Mouse (Mus musculus) kidney, postnatal 25 days (tissue): ENCODE measurements around the gene S100a4.

Experiments used
- DNase-seq, 2 experiments: peaks; one replicate each; pipeline ENCODE4 v3.0.0; 2021; ENCODE audit warnings: mixed read lengths in 2 of 2

S100a4 gene

DNA sequence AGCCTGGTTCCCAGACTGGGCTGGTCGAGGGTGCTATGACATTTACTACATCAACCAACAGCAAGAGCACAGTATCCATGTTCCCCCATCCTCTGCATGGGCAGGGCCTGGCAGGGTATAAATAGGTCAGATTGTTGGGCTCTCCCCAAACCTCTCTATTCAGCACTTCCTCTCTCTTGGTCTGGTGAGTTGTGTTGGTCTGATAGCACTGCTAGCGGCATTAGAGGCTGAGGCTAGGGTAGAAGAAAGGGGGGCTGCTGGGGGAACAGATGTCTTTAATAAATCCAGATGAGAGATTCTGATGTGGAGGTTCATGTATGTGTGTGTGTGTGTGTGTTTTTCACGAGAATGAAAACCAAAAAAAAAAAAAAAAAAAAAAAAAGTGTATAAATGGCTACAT is at the start of gene S100a4:
Gene S100a4 (plus strand): TSS at position 149 of the 400 bp plus-strand sequence.
- no peak for DNase-seq

DNA sequence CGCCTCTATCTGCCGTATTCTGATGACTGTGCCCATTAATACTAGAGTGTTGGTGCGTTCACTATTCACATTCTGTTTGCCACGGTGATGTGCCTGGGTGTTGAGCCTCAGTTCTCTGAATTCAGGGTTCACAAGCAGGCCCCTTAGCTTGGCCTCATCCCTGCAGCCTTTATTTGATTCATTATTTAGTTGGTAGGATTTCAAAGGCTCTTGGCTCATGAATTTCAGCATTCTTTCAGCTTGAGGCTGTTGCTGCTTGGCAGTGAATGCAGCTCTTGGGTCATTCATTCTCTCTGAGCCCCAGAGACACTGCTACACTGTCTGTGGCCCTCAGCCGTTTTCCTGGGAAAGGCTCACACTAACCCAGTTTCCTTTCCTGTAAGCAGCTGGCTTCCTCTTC is 47.6 kb upstream of the S100a4 start:
- no peak for DNase-seq

DNA sequence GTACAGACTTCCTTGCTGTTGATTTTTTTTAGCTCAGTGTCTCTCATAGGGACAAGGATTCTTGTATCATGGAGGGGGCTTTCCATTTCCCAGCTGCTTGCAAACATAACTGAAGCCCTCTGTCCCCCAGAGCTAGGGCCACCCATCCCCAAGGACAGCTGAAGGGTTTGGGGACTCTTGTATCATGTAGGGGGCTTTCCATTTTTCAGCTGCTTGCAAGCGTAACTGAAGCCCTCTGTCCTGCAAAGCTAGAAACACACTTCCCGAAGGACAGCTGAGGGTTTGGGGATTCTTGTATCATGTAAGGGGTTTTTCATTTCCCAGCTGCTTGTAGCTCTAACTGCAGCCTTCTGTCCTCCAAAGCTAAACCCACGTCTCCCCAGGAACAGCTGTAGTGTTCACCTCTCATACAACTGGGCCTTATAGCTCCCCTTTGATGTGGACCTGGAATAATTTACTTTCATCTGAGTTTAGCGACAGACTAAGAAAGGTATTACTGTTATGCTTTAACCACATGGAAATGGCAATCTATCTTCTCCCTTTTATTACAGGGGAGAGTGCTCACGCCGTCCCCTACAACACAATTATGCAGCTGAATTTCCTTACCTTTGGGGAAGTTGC is 43.5 kb upstream of the S100a4 start, which contains the start of gene S100a3:
Gene S100a3 (plus strand): TSS at position 571 of the 621 bp plus-strand sequence.
- no peak for DNase-seq

DNA sequence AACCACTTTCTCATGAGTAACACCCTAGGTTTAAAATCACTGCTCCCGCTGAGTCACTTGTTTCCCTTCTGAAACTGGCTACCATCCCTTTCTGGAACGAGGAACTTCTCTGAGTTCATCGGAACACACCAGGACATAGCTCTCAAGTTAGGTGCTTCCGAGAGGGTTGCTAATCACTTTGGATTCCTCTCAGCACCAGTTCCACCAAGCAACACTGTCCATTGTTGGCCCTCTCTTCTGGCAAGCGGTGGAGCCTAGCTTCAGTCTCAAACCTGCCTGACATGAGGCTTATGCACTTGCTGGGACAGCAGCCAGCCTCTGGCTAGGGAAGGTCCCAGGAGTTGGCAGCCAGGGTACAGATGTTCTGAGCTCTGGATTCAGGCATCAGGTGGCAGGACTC is 28.9 kb upstream of the S100a4 start:
- no peak for DNase-seq

DNA sequence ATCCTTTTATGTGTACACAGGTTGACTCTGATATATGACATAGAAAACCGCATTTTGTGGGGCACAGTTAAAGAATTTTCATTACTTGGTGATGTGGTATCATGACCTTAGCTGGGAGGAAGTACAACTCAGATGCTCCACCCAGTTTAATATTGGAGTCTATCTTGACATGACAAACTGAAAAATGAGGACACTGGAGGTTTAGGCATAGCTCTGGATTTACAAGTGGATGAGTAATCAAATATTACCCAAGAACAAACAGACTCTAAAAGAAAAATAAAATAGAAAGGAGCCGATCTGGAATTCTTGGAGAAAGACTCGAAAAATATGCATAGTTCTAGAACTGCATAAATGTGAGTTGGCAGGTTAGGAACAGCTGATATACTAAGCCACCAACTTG is 28.3 kb upstream of the S100a4 start:
- no peak for DNase-seq

DNA sequence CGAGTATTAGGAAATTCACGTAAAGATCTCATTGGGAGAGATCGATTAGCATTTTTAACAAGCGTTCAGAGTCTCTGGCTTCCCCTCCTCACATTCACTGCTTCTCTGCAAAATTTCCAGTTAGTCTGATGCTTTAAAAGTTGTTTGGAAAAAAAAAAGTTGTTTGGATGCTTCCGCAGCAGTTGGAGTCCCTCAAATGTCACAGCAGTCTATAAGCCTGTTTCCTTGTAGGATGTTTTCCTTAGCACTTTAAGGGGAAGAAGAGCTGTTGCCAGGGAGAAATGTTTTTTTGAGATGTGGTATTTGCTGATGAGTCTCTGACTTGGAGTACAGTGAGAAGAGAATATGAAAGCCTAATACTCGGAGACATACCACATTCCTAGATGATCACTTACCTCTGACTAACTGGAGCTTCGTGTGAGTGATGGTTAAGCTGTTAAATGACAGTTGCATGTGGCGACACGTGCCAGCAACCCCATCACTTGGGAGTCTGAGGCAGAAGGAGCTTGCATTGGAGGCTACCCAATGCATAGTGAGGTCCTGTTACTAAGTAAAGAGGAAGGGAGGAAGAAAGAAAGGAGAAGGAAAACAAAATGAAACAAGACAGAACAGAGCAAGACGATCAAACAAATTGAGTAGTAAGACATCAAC is 27.1 kb upstream of the S100a4 start:
- DNase-seq: no peak

DNA sequence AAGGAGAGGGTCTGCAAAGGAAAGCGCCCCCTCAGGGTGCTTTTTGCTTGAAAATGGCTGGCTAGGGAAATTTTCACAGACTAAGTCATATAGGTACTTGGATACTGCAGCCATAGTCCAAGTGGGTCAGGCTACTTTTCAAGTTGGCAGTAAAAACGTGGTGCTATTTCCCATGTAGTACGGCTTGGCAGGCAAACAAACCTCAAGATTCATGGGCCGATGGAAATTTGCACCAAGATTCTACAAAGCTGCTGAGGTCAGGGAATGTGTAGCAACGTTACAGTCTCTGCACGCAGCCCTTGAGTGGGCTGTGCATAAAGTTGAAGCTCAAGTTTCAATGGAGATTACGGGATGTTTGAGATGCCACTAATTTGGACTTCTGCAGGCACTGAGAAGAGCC is 24.1 kb upstream of the S100a4 start:
- no peak for DNase-seq

DNA sequence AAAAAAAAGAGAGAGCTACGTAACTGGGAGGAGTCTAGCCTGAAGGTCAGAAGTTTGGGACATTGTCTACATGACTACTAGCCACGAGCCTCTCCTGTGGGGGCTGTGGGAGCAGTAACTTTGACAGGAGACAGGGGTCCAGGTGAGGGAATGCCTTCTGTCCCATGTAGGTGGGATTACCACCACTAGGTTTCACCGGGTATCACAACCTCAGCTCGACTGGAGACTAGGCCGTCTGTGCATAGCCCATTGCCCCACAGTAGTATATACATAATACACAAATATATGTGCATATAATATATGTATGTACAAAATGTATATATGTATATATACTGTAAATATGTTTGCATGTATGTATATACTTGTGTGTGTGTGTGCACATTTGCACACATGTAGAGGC is 22.4 kb upstream of the S100a4 start:
- DNase-seq: no peak

DNA sequence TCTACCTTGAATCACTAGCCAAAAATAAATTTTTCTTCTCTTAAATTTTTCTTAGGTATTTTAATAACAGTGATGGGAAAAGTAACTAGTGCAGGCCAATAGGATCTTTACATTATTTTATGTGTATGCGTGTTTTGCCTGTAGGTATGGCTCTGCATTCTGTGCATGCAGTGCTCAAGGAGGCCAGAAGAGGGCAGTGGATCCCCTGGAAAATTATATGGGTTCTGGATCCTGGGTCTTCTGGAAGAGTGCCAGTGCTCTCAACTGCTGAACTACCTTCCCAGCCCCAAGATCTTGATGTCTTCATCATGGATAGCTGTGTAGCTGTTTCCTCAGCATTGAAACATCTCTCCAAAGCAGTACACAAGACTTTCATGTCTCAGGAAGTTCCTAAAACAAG is 21.4 kb upstream of the S100a4 start:
- DNase-seq: no peak

DNA sequence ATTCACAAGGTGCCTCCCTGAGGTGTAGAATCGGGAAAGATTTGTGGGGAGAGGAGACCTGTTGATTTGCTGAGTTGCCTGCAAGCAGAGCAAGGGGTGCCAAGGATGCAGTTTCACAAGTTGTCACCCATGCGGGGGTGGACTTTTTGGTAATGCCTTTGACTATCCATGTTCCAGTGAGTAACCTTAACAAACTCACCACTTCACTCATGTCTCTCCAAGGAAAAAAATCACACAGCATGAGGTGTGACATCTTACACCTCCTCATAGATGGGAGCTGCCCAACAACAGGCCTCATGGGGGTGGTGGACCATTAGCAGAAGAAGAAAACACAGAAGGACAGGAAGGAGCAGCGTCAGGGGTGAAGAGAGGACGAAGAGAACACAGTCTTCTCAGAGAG is 21.0 kb upstream of the S100a4 start:
- DNase-seq: no peak

DNA sequence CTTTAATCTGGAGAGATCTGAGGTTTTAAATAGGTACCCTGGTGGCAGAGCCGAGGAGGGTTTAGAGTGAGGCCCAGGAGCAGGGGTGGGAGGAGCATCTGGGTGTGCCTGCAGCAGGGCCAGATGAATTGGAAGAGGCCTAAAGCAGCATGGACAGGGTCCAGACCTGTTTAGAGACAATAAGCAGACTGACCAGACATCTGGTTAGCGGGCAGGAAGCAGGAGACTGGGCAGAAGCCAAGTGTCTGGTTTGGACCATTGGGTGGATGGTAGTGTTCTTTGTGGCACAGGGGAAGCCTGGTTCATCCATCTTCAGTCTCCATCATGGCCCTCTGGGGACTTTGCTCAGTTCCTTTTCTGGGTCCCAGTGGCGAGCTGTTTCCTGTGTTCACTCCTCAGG is 19.7 kb upstream of the S100a4 start:
- peak; percentile 57 to 70 for DNase-seq

DNA sequence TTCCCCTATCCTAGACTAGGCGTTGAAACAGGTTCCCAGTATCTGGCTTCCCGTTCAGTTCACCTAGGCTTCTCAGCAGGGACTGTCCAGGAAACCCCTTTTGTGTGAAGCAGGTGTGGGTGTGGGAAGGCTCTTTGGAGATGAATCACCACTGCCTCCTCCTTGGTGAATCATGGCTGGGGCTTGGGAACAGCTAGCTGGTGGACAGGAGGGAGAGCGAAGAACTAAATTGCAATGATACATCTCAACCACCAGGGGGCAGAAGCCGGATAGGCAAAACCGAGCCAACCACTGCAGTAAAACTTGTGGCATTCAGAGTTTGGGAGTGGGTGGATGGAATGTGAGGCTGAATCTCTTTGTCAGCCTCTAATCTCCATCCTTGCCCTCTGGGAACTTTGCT is 18.0 kb upstream of the S100a4 start:
- peak; percentile 39 to 60 for DNase-seq

DNA sequence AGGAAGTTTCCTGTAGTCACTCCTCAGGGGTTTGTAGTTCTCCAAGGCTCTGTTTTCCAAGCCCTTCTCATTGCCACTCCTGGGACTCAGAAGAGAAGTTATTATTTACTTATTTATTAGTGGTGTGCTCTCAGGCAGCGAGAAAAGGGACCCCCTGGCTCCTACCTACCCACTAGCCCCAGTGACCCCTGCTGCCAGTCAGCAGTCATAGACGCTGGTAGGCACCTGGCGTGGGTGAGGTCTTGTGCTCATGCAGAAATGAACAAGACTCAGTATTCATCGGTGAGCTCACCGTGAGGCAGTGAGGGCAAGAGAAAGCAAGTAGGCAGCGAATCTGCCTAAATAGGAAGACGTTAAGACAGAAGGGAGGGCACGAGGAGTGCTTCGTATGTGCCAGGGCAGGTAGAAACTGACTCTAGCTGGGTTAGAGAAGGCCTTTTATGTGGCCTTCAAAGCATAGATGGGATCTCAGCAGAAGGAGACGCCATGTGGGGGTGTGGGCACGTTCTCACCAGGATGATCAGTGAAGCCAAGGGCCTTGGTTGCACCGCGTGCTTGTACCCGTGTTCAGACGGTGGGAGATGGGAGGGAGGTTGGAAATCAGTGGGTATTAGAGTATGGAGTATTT is 17.4 kb upstream of the S100a4 start:
- DNase-seq: no peak

DNA sequence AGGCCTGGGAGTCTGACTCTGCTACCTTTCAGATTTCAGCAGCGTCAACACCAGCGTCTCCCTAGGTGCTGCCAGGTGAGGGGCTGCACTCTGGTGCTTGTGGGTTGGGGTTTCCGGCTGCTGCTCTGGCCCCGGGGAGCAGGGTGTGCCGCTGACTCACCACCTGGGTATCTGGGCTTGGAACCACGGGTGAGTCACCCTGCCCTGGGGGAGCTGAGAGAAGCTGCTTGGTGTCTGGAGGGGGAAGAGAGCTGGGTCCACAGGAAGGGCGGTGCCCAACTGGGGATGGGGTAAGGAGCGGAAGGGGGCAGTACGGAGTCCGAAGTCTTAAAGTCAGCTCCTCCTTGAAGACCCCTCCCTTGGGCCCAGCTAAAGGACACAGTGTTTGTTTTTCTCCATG is 16.7 kb upstream of the S100a4 start:
- peak in 1 of 2 experiments; percentile 69 for DNase-seq

DNA sequence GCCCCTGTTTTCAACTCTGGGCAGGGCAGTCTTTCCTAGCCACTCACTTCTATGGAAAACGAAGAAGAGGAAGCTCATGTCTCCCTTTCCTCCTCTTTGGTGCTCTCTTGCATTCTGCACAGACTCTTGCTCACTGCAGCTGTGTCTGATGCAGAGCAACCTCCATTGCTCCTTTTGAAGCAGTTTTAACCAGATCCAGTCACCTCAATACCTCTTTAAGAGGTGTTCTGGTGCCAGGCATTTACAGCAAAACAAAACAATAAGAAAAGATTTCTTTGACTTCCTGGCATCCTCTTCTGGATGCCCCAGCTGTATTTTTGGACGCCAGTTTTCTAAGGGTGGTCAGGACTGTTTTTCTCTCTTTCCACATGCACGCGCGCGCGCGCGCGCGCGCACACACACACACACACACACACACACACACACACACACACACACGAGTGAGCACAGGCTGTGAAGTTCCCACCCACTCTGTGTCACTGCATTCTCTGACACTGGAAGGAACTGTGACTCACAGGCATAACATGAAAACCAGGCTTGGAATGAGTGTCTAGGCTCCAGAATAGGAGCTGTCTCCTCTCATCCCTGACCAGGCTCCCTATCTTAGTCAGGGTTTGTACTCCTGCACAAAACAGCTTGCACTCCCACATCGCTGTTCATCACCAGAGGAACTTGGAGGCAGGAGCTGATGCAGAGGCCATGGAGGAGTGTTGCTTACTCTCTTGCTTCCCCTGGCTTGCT is 16.0 kb upstream of the S100a4 start:
- DNase-seq: no peak

DNA sequence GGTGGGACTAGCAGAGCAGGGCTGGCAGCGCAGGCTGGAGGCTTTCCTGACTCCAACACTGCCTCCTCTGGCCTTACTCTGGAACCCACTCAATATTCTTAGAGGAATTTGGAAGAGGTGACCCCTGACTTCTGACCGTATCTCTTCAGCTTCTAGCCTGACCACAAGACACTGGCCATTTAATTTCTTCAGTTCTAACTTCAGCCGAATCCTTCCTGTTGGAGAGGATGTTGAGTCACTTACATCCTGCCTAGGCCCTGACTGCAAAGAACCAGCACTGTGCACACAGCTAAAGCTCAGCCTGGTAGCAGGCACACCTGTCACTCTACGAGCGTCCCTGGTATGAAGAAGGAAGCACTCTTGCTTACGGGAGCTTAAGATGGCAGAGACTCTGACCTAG is 14.2 kb upstream of the S100a4 start:
- DNase-seq: no peak

DNA sequence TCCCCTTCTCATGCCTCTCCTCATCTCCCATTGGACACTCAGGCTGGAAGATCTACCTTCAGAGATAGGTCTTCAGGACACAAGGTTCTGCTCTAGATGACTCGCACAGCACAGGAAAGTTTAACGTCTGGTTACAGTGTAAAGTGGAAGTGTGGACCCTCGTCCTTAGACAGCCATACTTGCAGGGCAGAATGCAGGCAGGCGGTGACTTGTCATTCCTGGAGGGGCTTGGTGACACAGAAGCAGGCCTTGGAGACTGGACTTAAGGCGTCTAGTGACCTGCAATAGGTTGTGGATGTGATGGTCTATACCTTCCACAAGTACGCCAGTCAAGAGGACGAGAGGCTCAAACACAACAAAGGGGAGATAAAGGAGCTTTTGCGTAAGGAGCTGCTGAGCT is 13.6 kb upstream of the S100a4 start, which contains the start of gene S100a2:
Gene S100a2 (plus strand): TSS at position 301 of the 400 bp plus-strand sequence.
- DNase-seq: no peak

DNA sequence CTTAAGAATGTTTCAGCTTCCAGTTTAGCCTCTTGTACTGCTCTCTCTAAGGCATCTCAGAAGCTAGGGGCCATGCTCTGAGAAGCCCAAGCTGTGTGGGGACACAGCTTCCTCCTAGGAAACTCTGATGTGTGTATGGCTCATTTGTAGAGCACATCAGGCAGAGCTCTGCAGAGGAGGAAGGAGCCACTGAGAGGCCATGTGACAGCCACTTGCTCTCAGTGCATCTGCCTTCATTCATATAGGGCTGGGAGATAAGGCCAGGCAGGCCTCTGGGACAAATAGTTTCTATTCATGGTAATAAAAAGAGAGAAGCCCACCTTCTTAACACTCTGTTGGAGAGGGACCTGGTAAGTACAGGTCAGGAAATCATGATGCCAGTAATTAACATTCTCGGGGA is 9.1 kb upstream of the S100a4 start:
- no peak for DNase-seq

DNA sequence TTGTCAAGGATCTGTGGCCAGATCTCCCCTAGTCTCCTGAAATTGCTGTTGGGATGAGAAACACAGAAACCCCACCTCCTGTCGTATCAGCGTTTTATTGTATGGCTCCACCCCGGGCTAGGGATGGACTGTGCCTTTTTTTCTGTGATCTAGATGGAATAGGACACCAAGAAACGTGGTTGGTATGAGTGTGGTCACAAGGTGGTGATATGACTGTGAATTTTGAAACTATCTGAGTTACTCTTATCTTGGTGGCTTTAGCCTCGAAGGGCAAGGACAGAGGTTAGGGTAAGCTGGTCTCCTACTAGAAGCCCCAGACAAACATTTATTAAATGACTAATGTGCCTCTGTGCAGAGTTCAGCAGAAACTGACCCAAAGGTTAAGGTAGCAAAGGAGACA is 8.0 kb upstream of the S100a4 start:
- DNase-seq: no peak

DNA sequence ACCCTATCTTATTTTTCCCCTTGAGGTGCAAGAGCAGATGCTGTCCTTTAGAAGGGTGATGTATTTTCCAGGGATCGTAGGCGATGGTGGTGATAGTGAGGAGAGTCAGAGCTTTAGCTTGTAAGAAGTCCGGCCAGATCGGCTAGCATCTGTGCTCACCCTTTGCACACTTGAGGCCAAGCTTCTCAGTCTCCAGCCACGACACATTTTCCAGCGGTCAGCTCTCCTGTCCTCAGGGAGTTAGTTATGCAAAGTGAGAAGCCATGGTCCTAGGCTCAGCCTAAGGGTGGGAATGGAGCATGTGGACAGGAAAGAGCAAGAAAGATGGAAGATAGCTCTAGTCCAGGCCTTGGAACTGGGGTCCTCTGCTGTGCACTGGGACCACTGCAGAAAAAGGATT is 6.8 kb upstream of the S100a4 start:
- DNase-seq: no peak

DNA sequence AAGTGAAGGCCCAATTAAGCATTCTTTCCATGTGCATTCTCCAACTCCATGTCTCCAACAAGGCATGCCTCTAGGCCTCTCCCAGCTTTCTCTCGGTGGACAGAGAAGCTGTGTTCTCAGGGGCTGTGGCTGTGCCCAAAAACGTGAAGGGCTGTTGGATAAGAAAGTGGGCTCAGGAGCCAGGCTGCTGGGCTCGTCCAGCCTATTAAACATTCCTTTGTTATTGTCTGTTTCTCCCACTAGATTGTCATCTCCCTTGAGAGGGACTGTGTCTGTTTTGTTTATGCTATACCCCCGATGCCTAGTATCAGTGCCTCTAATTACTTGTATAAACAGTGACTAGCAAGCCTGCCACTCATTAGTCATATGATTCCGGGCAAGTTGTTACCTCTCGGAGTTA is 5.8 kb upstream of the S100a4 start:
- DNase-seq: no peak

DNA sequence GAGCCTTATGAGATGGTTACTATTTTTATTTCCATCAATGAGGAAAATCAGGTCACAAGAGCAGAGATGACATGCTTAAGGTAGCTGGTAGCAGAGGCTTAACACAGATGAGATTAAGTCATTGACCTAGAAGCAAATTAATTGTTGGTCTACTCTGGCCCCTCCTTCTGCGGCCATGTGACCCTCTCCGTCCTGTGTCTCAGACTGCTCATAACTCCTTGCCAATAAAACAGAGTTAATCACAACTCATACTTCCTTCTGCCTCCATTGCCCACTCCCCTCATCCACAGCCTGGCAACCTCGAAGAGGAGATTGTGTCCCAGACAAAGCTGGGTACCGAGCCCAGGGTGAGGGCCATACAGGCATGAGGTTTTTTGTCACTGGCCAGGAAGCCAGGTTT is 5.4 kb upstream of the S100a4 start:
- DNase-seq: no peak

DNA sequence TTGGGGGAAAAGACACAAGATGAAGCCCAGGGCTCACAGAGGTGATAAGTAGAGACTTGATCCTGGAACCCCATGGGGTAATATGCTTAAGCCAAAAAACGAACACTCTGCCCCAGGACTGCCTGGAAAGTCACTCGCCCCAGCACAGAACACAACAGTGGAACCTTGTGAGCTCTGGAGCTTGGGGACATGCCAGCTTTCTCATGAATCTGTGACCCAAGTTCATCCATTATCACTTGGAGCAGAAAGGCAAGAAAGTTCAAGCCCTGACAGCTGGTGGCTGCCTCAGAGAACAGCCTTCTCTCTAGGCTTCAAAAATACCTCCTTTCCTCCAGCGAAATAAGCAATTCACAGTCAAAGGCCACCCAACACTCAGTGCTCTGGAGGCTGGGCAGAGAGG is 4.2 kb upstream of the S100a4 start:
- DNase-seq: peak; percentile 57 to 61

DNA sequence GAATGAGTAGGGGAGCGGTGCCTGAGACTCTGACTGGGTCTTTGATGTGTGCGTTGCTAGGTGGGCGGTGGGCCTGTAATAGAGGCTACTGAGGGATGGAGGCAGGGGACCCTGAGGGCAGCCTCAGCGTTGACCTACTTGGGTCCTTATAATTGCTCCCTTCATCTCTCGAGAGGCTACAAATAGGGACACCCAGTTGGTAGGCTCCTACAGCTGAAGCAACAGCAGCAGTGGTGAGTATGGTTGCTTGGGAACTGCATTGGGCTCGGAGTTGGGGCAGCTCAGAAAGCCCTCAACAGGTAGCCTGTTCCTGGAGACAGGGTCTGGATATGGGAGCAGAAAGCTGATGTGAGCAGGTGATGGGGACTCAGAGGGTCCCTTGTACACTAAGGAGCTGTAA is 3.5 kb upstream of the S100a4 start:
- DNase-seq: no peak
